Mouse (Mus musculus): ENCODE data around the gene Tpx2. TPM values are rescaled to one million over a fixed set of nuclear protein-coding genes. Genes with fewer than 3 reads are reported as not detected.
A peak's percentile ranks its signal among the peaks of the same experiment; 100 is the strongest.

The Tpx2 gene
- total RNA-seq, 2 experiments from 2014 or later = 2.6 to 3.0 TPM

DNA sequence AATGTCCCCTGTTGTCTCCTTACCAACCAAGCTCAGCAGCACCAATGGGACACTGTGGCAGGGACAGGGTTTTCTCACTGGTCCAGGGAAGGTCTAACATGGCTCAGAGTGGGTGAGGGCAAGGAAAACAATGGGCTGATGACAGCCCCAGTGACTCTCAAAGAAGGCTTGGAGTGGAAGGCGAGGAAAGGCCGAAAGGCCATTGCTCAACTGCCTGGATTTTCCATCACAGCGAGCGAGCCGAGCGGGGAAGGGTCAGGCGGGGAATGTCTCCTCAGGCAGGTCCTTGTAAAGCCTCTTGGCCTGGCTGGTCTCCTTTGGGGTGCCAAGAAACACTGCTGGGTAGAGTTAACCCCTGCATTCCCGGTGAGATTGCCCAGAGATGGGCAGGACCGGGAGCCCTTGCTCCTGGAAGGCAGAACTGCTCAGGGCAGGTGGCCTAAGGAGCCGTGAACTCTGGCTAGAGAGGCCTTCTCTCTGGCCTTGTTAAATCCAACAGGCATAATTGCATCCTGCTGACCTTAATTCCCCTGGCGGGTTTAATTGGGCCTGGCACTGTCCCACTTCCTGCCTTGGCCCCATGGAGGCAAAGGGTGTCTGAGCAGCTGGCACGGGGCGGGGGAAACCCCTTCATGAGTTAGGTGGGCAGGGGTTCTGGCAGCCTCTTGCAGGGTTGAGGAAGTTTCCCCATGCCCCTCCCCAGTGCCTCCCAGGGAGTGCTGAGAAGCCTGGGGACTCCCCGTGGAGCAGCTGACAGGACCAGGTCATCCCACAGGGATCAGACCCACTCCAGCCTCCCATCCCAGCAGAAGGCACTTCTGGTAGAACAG lies 59.6 kb downstream of the Tpx2 start:
- DNase-seq (ENCODE audit: low spot score in 2 of 2) = no peak
- intact Hi-C loops (cut with DNase I) = no loop called here

DNA sequence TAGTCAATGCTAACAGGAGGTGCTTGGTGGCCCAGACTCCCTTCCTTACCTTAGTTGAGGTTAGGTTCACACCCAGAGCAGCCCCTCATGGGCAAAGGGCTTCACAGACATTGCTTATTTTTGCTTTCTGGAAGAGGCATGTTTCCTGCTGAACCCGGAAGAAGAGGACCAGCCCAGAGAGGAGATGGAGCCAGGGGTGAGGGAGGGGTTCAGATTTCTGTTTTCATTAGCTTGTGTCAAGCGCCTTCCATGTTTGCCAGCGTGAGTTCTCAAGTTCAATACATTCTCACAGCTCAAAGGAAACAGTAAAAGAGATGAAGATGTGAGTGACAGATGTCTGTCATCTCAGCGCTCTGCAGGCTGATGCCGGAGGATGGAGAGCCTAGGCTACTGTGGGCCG lies 62.1 kb downstream of the Tpx2 start:
- DNase-seq (ENCODE audit: low spot score in 2 of 2) = no peak
- intact Hi-C loops (cut with DNase I) = loop anchor here (5.0 kb wide), 1 partner anchor 107 kb away; the partner anchor contains the start of gene Pdrg1

DNA sequence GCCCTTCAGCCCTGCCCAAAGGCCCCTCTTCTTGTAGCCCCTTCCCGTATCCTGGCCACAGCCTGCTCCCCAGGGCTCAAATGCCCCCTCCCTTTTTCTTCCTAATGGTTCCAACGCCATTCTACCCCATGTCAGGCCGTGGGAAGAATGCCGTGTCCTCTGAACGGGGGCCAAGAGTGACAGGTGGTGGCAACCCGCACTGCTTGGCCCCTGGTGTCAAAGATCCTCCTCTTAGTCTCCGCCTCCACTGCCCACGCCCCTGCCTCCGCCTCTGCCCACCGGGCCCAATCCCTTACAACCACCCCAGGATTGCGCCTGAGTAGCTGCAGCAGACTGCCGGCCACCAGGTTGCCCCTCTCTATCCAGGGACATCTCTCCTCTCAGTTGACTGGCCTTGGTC lies 63.3 kb downstream of the Tpx2 start, which contains the start of gene Mylk2:
Mylk2 (plus strand) TSS at position 322 of the 400 bp plus-strand sequence.
- no peak for DNase-seq (ENCODE audit: low spot score in 2 of 2)
- intact Hi-C loops (cut with DNase I) = loop anchor here (5.0 kb wide), 1 partner anchor 106 kb away; the partner anchor contains the start of gene Pdrg1

DNA sequence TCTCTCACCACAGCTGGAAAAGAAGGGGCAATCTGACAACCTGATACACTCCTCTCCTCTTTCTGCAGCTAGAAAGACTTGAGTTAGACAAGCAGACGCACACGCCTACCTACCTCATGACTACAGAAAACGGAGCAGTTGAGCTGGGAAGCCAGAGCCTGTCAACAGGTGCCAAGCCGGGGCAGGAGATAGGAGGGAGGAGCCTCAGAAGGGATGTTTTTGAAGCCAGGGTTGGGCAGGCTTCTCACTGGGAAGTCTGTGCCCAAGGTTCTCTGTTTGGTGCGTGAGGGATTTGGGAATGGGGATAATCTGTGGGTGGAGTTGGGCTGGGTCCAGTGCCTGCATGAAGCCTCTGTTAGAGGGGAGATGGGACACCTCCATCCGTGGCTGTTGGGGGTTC lies 63.7 kb downstream of the Tpx2 start:
- DNase-seq (ENCODE audit: low spot score in 2 of 2) = no peak
- intact Hi-C loops (cut with DNase I) = loop anchor here (5.0 kb wide), 1 partner anchor 106 kb away; the partner anchor contains the start of gene Pdrg1

DNA sequence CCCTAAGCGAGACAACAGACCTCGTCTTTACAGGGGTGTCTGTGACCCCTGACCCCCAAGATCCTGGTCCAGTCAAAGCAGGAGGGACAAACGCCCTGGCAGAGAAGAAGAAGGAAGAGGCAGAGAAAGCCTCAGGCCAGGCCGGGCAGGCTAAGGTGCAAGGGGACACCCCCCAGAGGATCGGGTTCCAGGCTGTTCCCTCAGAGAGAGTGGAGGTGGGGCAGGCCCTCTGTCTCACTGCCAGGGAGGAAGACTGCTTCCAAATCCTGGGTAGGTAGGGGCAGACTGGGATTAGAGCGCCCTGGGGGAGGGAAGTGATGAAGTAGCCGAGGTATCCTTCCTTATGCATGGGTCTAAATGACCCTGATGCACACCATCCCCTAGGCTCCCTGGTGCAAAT lies 65.7 kb downstream of the Tpx2 start:
- no peak for DNase-seq (ENCODE audit: low spot score in 2 of 2)
- intact Hi-C loops (cut with DNase I) = loop anchor here (5.0 kb wide), 1 partner anchor 104 kb away; the partner anchor contains the start of gene Pdrg1

DNA sequence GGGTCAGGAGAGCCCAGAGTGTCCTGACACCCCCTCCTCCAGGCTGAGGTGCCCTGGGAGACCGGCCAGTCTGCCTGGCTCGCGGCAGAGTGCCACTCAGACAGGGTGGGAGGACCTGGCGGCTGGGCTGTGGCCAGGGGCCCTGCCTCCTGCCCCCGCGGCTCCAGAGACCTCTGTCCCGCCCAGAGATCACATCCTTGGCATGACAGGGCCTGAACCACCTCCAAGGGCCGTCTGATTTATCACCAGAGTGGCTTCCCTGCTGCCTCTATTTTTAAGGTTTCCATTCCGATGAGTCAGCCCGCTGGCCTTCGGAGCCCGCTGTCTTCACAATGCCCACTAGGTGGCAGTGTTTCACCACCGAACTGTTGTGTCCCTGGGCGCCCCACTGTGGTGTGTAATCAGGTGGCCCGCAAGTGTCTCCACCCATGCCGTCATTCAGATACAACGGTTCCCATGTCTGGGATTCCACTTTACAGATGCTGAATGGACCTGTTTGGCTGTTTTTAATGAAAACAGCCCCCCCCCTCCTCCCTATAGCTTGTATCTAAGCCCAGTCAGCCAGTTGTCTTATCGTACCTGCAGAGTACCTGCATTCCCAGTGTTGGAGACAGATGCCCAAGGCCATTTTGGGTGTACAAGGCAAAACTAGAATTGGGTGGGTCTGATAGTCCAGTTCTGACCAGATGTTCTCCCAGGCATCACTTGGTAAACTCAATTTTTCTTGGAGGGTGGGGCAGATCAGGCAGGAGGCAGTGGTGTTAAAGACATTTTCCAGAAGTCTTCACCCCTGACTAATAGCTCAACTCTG lies 66.8 kb downstream of the Tpx2 start:
- peak; percentile 92 to 94 for DNase-seq (ENCODE audit: low spot score in 2 of 2)

DNA sequence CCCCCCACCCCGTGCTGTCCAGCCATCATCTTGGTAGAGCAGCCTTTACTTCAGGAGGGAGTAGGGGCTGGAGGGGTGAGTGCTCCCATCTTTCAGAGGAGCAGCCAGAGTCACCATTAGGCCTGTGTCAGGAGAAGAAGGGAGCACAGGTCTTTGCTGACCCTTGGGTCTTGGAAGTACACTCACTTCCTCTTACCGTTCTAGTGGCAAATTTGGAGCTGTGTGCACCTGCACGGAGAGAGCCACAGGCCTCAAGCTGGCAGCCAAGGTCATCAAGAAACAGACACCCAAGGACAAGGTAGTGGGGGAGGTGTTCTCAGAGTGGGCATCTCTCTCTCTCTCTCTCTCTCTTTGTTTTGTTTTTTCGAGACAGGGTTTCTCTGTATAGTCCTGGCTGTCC lies 67.7 kb downstream of the Tpx2 start:
- DNase-seq (ENCODE audit: low spot score in 2 of 2) = no peak
- intact Hi-C loops (cut with DNase I) = loop anchor here (2.0 kb wide), 1 partner anchor 227 kb away; no protein-coding TSS in a partner anchor

More for the DNA sequence above, 66.8 kb downstream of the Tpx2 start:
- intact Hi-C loops (cut with DNase I) = loop anchor here (2.0 to 5.0 kb wide), 2 partner anchors 103 to 228 kb away; partner anchors contain the start of gene Pdrg1

DNA sequence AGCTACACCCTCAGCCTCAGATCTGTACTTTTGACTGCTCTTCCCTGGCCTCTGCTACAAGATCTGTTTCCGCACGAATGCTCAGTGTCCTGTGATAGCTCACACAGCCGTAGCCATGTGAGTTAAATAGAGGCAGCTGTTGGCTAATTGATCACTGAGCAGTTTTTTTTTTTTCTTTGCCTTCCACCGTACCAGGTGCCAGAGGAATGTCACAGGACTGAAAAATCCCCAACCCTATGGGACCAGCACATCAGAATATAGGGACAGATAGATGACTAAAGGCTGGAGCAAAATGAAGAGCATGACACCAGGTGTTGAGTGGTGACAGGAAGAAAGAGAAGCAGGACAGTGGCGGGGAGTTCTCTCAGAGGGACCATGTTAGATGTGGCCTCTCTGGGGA lies 68.3 kb downstream of the Tpx2 start:
- no peak for DNase-seq (ENCODE audit: low spot score in 2 of 2)
- intact Hi-C loops (cut with DNase I) = no loop called here

DNA sequence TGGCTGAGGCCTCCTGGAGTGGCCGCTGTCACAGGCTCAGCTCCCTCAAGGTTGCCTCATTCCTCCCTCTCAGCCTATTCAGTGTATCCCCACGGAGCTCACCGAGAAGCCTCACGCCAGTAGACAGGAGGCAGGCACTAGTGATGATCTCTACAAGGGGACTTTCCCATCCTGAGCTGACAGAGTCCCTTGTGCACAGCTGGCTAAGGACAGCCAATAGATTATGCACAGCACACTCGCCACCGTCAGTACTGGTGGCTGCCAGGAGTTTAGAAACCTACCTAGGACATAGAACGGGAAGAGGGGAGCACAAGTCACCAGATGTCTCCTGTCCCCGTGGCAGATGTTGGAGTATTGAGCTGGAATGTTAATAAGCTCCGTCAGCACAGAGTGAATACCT lies 69.9 kb downstream of the Tpx2 start:
- DNase-seq (ENCODE audit: low spot score in 2 of 2) = no peak
- intact Hi-C loops (cut with DNase I) = no loop called here

DNA sequence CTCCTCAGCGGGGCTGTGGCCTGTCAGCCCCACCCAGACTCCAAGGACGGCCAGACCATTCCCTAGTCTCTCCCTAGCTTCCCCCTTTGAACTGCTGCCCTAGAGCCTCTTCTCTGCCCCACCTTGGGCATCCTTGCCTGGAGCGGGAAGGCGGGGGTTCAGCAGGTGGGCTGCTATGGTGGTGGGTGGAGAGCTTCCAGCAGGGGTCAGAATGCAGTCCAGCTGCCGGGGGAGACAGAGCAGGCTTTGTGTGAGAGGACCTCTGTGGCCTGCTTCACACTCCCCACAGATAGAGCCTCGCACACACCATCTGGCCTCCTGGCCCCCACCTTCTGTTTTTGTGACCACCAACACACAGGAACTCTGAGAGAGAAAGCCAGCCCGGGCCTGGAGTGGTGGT lies 74.6 kb downstream of the Tpx2 start:
- intact Hi-C loops (cut with DNase I) = no loop called here
- no peak for DNase-seq (ENCODE audit: low spot score in 2 of 2)

DNA sequence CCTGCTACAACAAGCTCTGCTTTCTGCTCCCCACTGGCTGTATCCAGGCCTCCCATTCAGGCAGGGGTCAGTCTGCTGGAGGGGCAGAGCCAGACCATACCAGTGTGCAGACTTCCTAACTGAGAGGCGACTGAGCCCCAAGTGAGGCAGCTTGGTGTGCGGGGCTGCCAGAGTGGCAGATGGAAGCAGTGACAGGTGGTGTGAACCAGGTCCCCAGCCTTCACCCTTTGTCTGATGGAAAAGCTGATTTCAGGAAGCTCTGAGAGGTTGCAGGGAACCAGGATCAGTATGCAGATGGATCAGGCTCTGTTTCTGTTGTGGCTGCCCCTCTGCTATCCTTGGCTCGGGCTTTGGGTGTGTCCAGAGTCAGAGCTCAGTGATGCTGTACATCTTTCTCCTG lies 75.9 kb downstream of the Tpx2 start:
- intact Hi-C loops (cut with DNase I) = no loop called here
- DNase-seq (ENCODE audit: low spot score in 2 of 2) = no peak

DNA sequence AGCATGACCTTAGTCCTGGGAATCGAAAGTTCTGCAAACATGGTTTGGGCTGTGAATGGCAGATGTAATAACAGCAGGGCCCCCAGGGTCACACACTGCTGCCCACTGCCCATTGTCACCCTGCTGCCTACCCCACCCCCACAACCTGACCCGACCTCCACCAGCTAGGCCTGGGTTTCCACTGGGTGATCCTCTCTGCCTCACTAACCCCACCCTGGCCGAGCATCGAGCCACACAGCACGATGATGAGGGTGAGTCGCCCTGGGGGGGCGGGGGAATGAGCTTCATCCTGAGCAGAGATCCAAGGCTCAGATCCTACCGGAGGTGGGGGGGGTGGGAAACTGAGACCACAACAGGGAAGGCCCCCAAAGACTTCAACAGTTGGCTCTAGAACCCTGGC lies 76.4 kb downstream of the Tpx2 start:
- no peak for DNase-seq (ENCODE audit: low spot score in 2 of 2)
- intact Hi-C loops (cut with DNase I) = no loop called here

DNA sequence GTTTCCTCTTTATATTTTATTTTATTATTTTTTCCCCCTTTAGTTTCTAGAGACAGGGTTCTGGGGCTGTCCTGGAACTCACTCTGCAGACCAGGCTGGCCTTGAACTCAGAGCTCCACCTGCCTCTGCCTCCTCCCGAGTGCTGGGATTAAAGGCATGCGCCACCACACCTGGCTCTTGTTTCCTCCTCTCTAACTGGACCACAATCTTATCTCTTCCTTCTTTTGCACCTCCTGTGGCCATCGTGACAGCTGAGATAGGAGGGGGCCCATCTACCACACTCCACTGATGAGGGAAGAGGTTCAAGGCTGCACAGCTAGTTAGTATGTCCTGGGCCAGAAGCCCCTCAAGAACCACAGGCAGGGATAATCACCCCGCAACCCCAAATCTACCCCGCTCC lies 76.8 kb downstream of the Tpx2 start:
- intact Hi-C loops (cut with DNase I) = no loop called here
- DNase-seq (ENCODE audit: low spot score in 2 of 2) = no peak

DNA sequence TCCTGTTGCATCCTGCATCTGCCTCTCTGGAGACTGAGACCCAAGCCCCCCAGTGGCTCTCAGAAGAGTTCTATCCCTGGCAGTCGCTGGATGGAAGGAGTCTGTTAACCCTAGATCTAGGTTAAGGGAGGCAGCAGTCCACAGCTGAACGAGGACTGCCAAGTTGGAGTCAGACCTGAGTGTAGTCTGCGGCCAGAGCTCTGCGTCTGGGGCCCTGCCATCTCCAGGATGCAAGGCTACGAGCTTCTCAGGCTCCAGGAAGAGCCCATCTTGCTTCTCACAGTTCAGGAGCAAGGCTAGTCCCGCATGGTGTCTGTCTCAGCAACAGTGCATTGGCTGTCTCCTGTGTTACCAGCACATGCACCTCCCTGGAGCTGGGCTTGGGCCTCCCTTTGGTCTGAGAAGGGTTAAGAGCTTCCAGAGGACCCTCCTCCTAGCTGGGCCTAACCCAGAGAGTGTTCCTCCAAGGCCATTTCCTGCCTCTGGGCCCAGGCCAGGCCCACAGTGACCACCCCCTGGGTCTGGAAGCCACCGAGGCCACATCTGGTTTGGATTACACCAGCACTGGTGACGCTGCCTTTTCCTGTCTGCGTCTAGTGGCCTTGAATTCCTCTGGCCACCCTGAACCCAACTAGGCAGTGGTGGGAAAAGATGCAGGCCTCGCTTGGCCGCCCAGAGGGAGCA lies 77.6 kb downstream of the Tpx2 start:
- intact Hi-C loops (cut with DNase I) = no loop called here
- DNase-seq (ENCODE audit: low spot score in 2 of 2) = no peak

DNA sequence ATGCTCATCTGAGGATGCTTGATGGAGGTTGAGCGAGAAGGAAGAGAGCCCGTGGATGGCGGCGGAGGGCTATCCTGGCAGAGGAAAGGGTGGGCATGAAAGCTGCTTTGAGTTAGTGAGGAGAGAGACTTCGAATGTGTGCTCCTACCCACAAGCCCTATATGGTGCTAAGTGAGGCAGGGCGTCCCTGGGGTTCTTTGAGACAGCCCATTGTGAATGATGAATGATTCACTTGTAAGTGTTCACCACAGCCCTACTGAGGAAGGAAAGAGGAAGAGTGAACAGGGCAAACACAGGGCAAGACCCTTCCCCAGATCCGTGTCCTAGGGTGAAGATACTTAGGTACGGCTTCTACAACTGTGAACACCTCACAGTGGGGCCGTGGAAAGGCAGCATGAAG lies 79.1 kb downstream of the Tpx2 start:
- intact Hi-C loops (cut with DNase I) = no loop called here
- no peak for DNase-seq (ENCODE audit: low spot score in 2 of 2)

DNA sequence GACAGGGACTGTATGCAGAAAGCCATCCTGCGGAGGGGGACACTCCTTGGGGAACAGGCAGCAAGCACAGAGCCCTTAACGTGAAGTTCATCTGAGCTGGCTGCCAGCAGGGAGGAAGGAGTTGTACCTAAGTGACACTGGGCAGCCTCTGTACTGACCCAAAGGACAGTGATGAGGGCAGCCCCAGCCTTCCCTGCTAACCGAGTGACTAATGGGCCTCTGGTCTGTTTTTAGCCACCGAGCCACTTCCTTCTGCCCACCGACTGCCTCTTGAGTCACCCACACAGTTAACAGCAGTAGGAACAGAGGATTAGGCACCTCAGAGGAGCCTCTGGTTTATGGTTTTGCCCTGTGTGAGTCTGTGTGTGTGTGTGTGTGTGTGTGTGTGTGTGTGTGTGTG lies 79.6 kb downstream of the Tpx2 start:
- no peak for DNase-seq (ENCODE audit: low spot score in 2 of 2)

DNA sequence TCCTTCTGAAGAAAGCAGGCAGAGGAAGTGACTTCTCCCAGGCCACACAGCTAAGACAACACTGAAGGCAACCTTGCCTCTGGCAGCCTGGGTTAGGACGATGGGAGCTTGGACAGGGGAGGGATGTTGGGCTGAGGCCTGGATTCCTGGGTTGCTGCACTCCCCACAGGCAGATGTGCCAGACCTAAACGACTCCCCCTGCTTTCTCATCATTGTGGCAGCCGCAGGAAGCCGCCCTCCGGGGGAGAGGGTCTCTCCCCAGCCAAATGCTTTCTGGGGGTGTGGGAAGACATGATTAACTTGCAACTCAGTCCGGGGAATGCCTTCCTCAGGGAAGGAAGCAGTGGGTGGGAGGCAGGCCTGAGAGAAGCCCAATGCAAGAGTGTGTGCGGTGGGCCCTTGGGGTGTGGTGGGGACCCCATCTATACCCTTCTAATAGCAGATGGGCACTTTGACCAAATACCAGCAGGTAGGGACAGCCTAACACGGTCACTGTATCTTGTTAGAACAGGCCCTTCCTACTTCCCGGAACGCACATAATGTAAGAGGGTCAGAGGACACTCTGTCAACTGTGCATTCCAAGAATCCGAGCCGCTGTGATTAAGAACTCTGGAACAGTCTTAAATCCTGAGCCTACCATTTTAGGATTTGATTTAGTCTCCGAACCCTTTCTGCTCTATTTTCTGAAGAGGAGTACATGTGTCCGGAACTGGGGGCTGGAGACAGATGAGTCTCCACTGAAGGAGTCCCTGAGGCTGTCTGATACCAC lies 80.6 kb downstream of the Tpx2 start:
- intact Hi-C loops (cut with DNase I) = no loop called here
- no peak for DNase-seq (ENCODE audit: low spot score in 2 of 2)

More for the DNA sequence above, 79.6 kb downstream of the Tpx2 start:
- intact Hi-C loops (cut with DNase I) = no loop called here

DNA sequence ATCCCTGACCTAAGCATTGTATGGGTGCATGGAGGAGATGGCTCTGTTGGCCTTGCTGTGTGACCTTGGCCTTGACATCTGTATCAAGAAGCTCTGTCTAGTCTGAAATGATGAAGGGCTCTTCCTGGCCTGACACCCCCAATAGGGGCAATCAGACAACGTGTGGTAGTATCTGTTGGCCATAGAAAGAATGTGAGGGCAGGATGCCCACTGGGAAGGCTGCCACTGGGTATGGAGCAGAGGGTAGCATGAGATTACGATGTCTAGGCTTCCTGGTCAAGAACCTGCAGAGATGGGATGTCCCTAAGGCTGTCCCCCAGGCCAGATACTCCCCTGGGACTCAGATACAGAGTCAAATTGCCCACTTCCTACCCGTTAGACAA lies 81.2 kb downstream of the Tpx2 start:
- intact Hi-C loops (cut with DNase I) = no loop called here
- no peak for DNase-seq (ENCODE audit: low spot score in 2 of 2)

DNA sequence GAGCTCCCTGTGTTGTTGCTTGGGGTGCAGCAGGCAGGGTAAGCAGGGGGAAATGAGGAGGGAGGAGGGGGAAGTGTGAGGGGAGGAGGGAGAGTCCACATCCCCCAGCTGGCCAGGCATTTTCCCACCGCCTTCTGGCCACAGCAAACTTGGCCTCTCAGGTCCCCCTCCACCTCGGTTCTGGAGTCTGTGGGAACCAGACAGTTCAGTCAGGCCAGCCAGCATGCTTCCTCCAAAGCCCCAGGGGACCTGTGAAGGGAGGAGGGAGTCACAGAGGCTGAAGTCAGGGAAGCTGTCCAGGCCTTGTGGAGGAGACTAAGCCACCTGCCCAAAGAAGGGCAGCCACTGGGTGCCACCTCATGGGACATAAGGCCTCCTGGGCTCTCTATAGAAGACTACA lies 82.5 kb downstream of the Tpx2 start:
- intact Hi-C loops (cut with DNase I) = no loop called here
- DNase-seq (ENCODE audit: low spot score in 2 of 2) = no peak

Data from left cerebral cortex, postnatal 14 days (tissue).